Mouse (Mus musculus) stomach, postnatal 0 days (tissue): ENCODE measurements around the gene Mgmt. TPM values are rescaled to one million over a fixed set of nuclear protein-coding genes. Genes with fewer than 3 reads are reported as not detected.

ENCODE experiments used
- ATAC-seq: fragments of 200-750 bp; cut with Nextera tagmentation; 2 replicates; pipeline ENCODE4 v1.8.0; 2017; ENCODE audit not compliant: low FRiP score, low TSS enrichment
- DNase-seq: peaks from one replicate; pipeline ENCODE4 v3.0.0-alpha.2; 2016; ENCODE audit warnings: low spot score
- H3K27ac ChIP-seq: fragments of 300-500 bp; sonication (generic); replicated peaks from 2 replicates; pipeline ENCODE4 v1.5.1; 2014; ENCODE audit warnings: mild to moderate bottlenecking, control low read depth
- H3K27me3 ChIP-seq: fragments of 300-500 bp; sonication (generic); 2 replicates; pipeline ENCODE4 v1.6.1; 2014; ENCODE audit warnings: low read length; ENCODE audit not compliant: control insufficient read depth, insufficient read depth
- H3K36me3 ChIP-seq: fragments of 300-500 bp; sonication (generic); 2 replicates; pipeline ENCODE4 v1.6.1; 2014; ENCODE audit warnings: low read length, mixed read lengths; ENCODE audit not compliant: control insufficient read depth, insufficient read depth
- H3K4me1 ChIP-seq: fragments of 300-500 bp; sonication (generic); replicated peaks from 2 replicates; pipeline ENCODE4 v1.6.1; 2014; ENCODE audit warnings: antibody characterized with exemption; ENCODE audit not compliant: control insufficient read depth, insufficient read depth
- H3K4me2 ChIP-seq: fragments of 300-500 bp; sonication (generic); replicated peaks from 2 replicates; pipeline ENCODE4 v1.6.1; 2014; ENCODE audit warnings: low read depth, mild to moderate bottlenecking, control low read depth, moderate library complexity
- H3K4me3 ChIP-seq: fragments of 300-500 bp; sonication (generic); 2 replicates; pipeline ENCODE4 v1.5.1; 2014; ENCODE audit warnings: low read depth, low read length, control low read depth
- H3K9ac ChIP-seq: fragments of 300-500 bp; sonication (generic); 2 replicates; pipeline ENCODE4 v1.6.1; 2014; ENCODE audit warnings: mild to moderate bottlenecking, low read length, control low read depth, mixed read lengths
- H3K9me3 ChIP-seq: fragments of 300-500 bp; sonication (generic); 2 replicates; pipeline ENCODE4 v1.6.1; 2016; ENCODE audit warnings: low read length; ENCODE audit not compliant: control insufficient read depth
- CTCF ChIP-seq: IDR thresholded peaks from 2 replicates; pipeline ENCODE4 v1.5.1; 2016; ENCODE audit warnings: antibody characterized with exemption, low read depth, mild to moderate bottlenecking, moderate library complexity
- EP300 ChIP-seq: optimal IDR thresholded peaks from 2 replicates; pipeline ENCODE3; 2016; ENCODE audit warnings: antibody characterized with exemption
- WGBS: fragments of 180-500 bp; shearing (Covaris S2); extraction: QIAGEN DNeasy Blood & Tissue Kit; methylation state at CpG from one replicate; pipeline ENCODE4 v1.1.7; 2014; 5-methylcytosine and 5-hydroxymethylcytosine counted together
- polyA plus RNA-seq: library from polyadenylated mRNA; unstranded; fragments of >200 nt; fragmentation: Nextera tagmentation; extraction: Ambion mirVana; gene quantifications from 2 replicates; pipeline ENCODE4 v1.2.1, GENCODE M21; 2015

Mgmt gene
- polyA plus RNA-seq, 1 experiment from 2014 or later, result 5.5 TPM

- H3K4me1 ChIP-seq, result no peaks in the 10 kb centered on the region
- H3K27ac ChIP-seq, result no peak overlapping the region
- no peaks in the 10 kb centered on the region for H3K27me3 ChIP-seq
- H3K36me3 ChIP-seq, result no peaks in the 10 kb centered on the region
- WGBS, result 77% methylated on average over 3 of the region's 3 CpGs
- H3K9ac ChIP-seq, result no peak overlapping the region
- ATAC-seq (no peak), DNase-seq (no peak)
- no peaks in the 10 kb centered on the region for H3K9me3 ChIP-seq
- H3K4me2 ChIP-seq, result no peak overlapping the region
- TF ChIP-seq EP300, result no peak
- TF ChIP-seq CTCF, result no peak
- H3K4me3 ChIP-seq, result no peak overlapping the region
Observed at GRCm38 (mm10) chr7:136916021-136916420, 21.6 kb downstream of the Mgmt start.

GRCm38 (mm10) chr7:136920976-136921755 lies 26.8 kb downstream of the Mgmt start:
- Histone ChIP-seq H3K4me2 (no peak overlapping the region), H3K27me3 (no peaks in the 10 kb centered on the region), H3K4me1 (no peaks in the 10 kb centered on the region), H3K9ac (no peak overlapping the region), H3K36me3 (no peaks in the 10 kb centered on the region), H3K9me3 (no peaks in the 10 kb centered on the region), H3K27ac (no peak overlapping the region), H3K4me3 (no peak overlapping the region)
- TF ChIP-seq CTCF (no peak), EP300 (no peak)
- 88% methylated on average over 12 of the region's 12 CpGs for WGBS
- DNase-seq (no peak), ATAC-seq (no peak)

- Histone ChIP-seq H3K27ac (no peak overlapping the region), H3K9ac (no peak overlapping the region), H3K4me3 (no peak overlapping the region), H3K36me3 (no peaks in the 10 kb centered on the region), H3K9me3 (no peaks in the 10 kb centered on the region), H3K4me2 (no peak overlapping the region), H3K27me3 (no peaks in the 10 kb centered on the region), H3K4me1 (no peaks in the 10 kb centered on the region)
- TF ChIP-seq CTCF (no peak), EP300 (no peak)
- ATAC-seq (no peak), DNase-seq (no peak)
- WGBS, result 80% methylated on average over 6 of the region's 6 CpGs
Observed at GRCm38 (mm10) chr7:136922230-136922629, 27.8 kb downstream of the Mgmt start.

- WGBS, result 66% methylated on average over 18 of the region's 18 CpGs
- Histone ChIP-seq H3K4me3 (no peak overlapping the region), H3K36me3 (no peaks in the 10 kb centered on the region), H3K27me3 (no peaks in the 10 kb centered on the region), H3K9me3 (no peaks in the 10 kb centered on the region), H3K9ac (no peak overlapping the region), H3K27ac (no peak overlapping the region), H3K4me2 (no peak overlapping the region), H3K4me1 (no peaks in the 10 kb centered on the region)
- ATAC-seq (no peak), DNase-seq (no peak)
- TF ChIP-seq EP300 (no peak), CTCF (no peak)
Observed at GRCm38 (mm10) chr7:136924610-136925260, 30.3 kb downstream of the Mgmt start.

- H3K36me3 ChIP-seq, result no peaks in the 10 kb centered on the region
- DNase-seq (no peak), ATAC-seq (no peak)
- WGBS, result 64% methylated on average over 9 of the region's 9 CpGs
- H3K4me1 ChIP-seq, result no peaks in the 10 kb centered on the region
- no peak overlapping the region for H3K4me2 ChIP-seq
- H3K9me3 ChIP-seq, result no peaks in the 10 kb centered on the region
- TF ChIP-seq EP300 (no peak), CTCF (no peak)
- no peak overlapping the region for H3K4me3 ChIP-seq
- H3K27ac ChIP-seq, result no peak overlapping the region
- H3K9ac ChIP-seq, result no peak overlapping the region
- H3K27me3 ChIP-seq, result no peaks in the 10 kb centered on the region
Observed at GRCm38 (mm10) chr7:136926178-136926577, 31.8 kb downstream of the Mgmt start.

GRCm38 (mm10) chr7:136930451-136930850 lies 36.0 kb downstream of the Mgmt start:
- Histone ChIP-seq H3K27me3 (no peaks in the 10 kb centered on the region), H3K4me2 (no peak overlapping the region), H3K9ac (no peak overlapping the region), H3K4me1 (no peaks in the 10 kb centered on the region), H3K36me3 (no peaks in the 10 kb centered on the region), H3K4me3 (no peak overlapping the region), H3K27ac (no peak overlapping the region), H3K9me3 (no peaks in the 10 kb centered on the region)
- DNase-seq (no peak), ATAC-seq (no peak)
- TF ChIP-seq EP300 (no peak), CTCF (no peak)
- 89% methylated on average over 3 of the region's 3 CpGs for WGBS
